Mouse (Mus musculus): Measurements from ENCODE around the gene Tsku. TPM values are rescaled to one million over a fixed set of nuclear protein-coding genes. Genes with fewer than 3 reads are reported as not detected.

The Tsku gene
- total RNA-seq, 2 experiments from 2014 or later, result 2.9 to 3.4 TPM

DNA sequence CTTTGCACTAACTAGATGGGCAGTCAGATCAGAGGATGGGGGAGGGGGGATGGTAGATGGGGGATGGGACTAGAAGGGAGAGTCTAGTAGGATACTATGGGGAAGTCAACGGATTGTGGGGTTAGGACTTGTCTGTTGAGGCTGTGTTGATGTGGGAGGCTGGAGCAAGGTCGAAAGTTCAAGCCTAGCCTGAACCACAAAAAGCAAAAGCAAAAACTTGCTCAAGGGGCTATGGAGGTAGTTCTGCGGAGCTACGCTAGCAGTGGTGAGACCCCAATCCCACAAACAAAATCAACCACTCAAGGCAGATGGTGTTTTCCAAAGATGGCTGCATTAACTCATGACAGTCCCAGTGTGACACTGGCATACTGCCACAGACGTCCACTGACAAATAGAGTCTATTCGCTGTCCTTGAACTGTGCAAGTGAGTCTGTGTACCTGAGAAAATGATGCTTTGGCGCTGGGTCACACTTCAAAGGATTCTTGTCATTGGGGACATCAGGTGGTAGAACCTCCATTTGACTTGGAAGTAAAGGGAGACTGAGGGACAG, 41.0 kb downstream of the Tsku start:
- TF ChIP-seq CTCF (IDR thresholded peaks at IDR 0.05), result no peak
- intact Hi-C loops (cut with DNase I), result no loop called here
- Histone ChIP-seq H3K27ac (no peak overlapping the region), H3K4me3 (no peak overlapping the region)
- no peak for DNase-seq (ENCODE audit: extremely low spot score in 1 of 2, low spot score in 2 of 2)

DNA sequence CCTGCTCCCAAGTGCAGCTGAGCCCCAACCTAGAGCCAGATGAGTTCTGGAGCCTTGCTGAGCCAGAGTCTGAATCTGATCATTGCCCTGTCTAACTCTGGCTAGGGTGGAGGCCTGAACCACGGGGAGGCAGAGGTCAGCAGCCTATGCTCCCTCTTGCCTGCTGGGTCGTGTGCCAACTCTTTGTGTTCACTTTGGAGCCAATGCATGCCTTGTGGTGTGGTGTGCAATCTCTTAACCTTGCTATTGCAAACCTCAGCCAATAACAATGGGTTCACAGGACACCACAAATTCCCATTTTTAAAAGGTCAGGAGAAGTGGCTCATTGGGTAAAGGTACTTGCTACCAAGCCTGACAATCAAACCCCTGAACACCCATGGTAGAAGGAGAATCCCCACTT, 44.6 kb downstream of the Tsku start:
- TF ChIP-seq CTCF (IDR thresholded peaks at IDR 0.05), result no peak

DNA sequence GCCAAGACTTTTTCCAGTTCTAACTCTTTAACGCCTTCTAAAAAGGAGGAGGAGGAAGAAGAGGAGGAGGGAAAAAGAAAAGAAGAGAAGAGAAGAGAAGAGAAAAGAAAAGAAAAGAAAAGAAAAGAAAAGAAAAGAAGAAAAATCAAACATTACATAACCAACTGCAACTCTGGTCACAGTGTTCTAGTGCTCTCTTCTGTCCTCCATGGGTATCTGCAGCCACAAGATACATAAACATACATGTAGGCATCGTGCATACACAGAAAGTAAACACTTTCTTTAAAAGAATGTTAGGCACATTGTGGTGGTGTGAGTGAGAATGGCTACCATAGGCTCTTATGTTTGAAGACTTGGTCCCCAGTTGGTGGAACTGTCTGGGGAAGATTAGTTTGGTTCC, 46.0 kb downstream of the Tsku start:
- intact Hi-C loops (cut with DNase I), result no loop called here
- no peak; the same call in 1 of the 2 replicates for TF ChIP-seq CTCF (IDR thresholded peaks at IDR 0.05)
- H3K27ac ChIP-seq, result no peak overlapping the region
- no peak overlapping the region for H3K4me3 ChIP-seq
- DNase-seq (ENCODE audit: extremely low spot score in 1 of 2, low spot score in 2 of 2), result no peak

More for the DNA sequence above, 44.6 kb downstream of the Tsku start:
- no peak for DNase-seq (ENCODE audit: extremely low spot score in 1 of 2, low spot score in 2 of 2)
- intact Hi-C loops (cut with DNase I), result no loop called here
- H3K4me3 ChIP-seq, result no peak overlapping the region
- no peak overlapping the region for H3K27ac ChIP-seq

GRCm38 (mm10) chr7:98312185-98312920, 48.8 kb downstream of the Tsku start:
- intact Hi-C loops (cut with DNase I), result no loop called here
- DNase-seq (ENCODE audit: extremely low spot score in 1 of 2, low spot score in 2 of 2), result no peak
- H3K27ac ChIP-seq, result no peak overlapping the region
- no peak overlapping the region for H3K4me3 ChIP-seq
- no peak for TF ChIP-seq CTCF (IDR thresholded peaks at IDR 0.05)

- no peak for TF ChIP-seq CTCF (IDR thresholded peaks at IDR 0.05)
- H3K27ac ChIP-seq, result no peak overlapping the region
- no peak overlapping the region for H3K4me3 ChIP-seq
- no peak for DNase-seq (ENCODE audit: extremely low spot score in 1 of 2, low spot score in 2 of 2)
- intact Hi-C loops (cut with DNase I), result no loop called here
Measured at GRCm38 (mm10) chr7:98310266-98310665, 50.9 kb downstream of the Tsku start.

GRCm38 (mm10) chr7:98309219-98310030, 51.7 kb downstream of the Tsku start:
- intact Hi-C loops (cut with DNase I), result no loop called here
- TF ChIP-seq CTCF (IDR thresholded peaks at IDR 0.05), result no peak; the same call in 1 of the 2 replicates
- Histone ChIP-seq H3K4me3 (peak overlapping the region; percentile 87), H3K27ac (peak overlapping the region; percentile 78)
- peak; percentile 91 to 92 for DNase-seq (ENCODE audit: extremely low spot score in 1 of 2, low spot score in 2 of 2)

- Histone ChIP-seq H3K27ac (peak overlapping the region; percentile 78), H3K4me3 (peak overlapping the region; percentile 87)
- no peak for TF ChIP-seq CTCF (IDR thresholded peaks at IDR 0.05)
- intact Hi-C loops (cut with DNase I), result no loop called here
- no peak for DNase-seq (ENCODE audit: extremely low spot score in 1 of 2, low spot score in 2 of 2)
Measured at GRCm38 (mm10) chr7:98308607-98309218, 52.4 kb downstream of the Tsku start.

DNA sequence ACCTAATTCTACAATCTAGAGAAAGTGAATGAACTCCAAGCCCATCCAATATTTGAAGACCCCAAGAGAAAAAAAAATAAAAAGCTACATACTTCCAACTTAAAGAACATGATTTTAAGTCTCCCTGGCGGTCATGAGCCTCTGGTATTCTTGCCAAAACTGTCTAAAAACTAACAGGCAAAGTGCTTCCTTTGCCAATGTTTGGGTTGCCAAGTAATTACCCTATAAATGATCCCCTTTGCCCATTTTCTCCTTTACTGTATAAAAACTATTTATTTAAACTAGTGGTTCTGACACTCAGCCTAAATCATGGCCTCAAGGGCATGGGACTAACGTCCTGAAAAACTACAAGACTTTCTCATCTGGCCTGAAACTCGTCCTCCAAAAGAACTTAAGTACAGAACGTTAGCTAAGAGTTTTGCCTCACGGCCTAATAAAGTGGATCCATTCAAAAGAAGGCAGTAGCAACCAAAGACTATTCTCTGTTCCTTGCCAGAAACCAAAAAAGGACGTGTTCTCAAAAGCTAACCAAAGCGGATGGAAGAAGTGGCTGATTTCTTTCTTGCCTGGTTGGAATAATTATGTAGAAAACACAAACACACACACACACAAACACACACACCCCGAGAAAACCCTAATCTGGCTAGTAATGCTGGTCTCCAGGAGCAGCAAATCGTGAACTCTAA, 53.1 kb downstream of the Tsku start:
- intact Hi-C loops (cut with DNase I), result no loop called here
- no peak overlapping the region for H3K27ac ChIP-seq
- H3K4me3 ChIP-seq, result peak overlapping the region; percentile 87
- DNase-seq (ENCODE audit: extremely low spot score in 1 of 2, low spot score in 2 of 2), result no peak
- TF ChIP-seq CTCF (IDR thresholded peaks at IDR 0.05), result no peak

DNA sequence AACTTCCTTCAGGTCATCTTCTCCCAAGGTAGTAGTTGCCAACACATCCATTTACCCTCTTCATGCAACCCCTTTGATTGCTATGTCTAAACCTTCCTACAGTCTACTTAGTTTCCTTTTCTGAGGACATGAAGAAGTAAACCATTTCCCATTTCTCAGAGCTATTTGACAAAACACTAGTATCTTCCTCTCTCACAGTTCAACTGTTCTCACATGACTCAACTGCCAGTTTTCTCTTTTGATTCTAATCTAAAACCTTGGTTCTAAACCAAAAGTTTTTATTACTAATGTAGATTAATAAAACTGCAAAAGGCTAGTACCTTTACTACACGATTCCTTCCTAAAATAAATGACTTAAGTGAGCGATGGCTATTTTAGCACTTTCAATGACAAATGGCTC, 53.7 kb downstream of the Tsku start:
- intact Hi-C loops (cut with DNase I), result no loop called here
- no peak for TF ChIP-seq CTCF (IDR thresholded peaks at IDR 0.05)
- DNase-seq (ENCODE audit: extremely low spot score in 1 of 2, low spot score in 2 of 2), result no peak
- no peak overlapping the region for H3K4me3 ChIP-seq
- H3K27ac ChIP-seq, result no peak overlapping the region

Other genes with a start within 250 kb of the Tsku start
- 10 to 100 TPM; 12.7 to 15.1 TPM for gene Myo7a, start 241.8 kb downstream of the Tsku start, total RNA-seq (2021)
- gene Omp, start 215.8 kb downstream of the Tsku start, total RNA-seq (2021), result under 1 TPM; 0.77 to 0.89 TPM
- 10 to 100 TPM; 30.8 to 36.1 TPM for gene Capn5, start 183.1 kb downstream of the Tsku start, total RNA-seq (2021)
- under 1 TPM in 1 of 2 experiments, not detected in 1; 0.14 TPM for gene B3gnt6, start 161.8 kb downstream of the Tsku start, total RNA-seq (2021)
- 10 to 100 TPM; 22.2 to 25.4 TPM for gene Acer3, start 40.1 kb downstream of the Tsku start, total RNA-seq (2021)
- gene Gucy2d, start 79.1 kb upstream of the Tsku start, total RNA-seq (2021), result not detected
- gene Lrrc32, start 128.0 kb upstream of the Tsku start, total RNA-seq (2021), result 1 to 10 TPM; 5.0 to 8.0 TPM

Data from left cerebral cortex, adult 2 months (tissue).